Mouse (Mus musculus) forebrain, embryonic 15.5 days (tissue): ENCODE measurements around the gene Arpc4. TPM values are rescaled to one million over a fixed set of nuclear protein-coding genes. Genes with fewer than 3 reads are reported as not detected.

Experiments used
- ATAC-seq: fragments of 200-750 bp; cut with Nextera tagmentation; replicated peaks from 2 replicates; pipeline ENCODE4 v1.8.0; 2017; ENCODE audit warnings: mild to moderate bottlenecking, moderate TSS enrichment, moderate library complexity
- H3K27ac ChIP-seq: fragments of 300-500 bp; sonication (generic); replicated peaks from 2 replicates; pipeline ENCODE4 v1.5.1; 2015; ENCODE audit warnings: mild to moderate bottlenecking, inconsistent platforms
- H3K27me3 ChIP-seq: fragments of 300-500 bp; sonication (generic); 2 replicates; pipeline ENCODE4 v1.6.1; 2015; ENCODE audit warnings: inconsistent platforms
- H3K36me3 ChIP-seq: fragments of 300-500 bp; sonication (generic); 2 replicates; pipeline ENCODE4 v1.6.1; 2015; ENCODE audit warnings: mild to moderate bottlenecking, inconsistent platforms
- H3K4me1 ChIP-seq: fragments of 300-500 bp; sonication (generic); 2 replicates; pipeline ENCODE4 v1.6.1; 2015; ENCODE audit warnings: inconsistent platforms
- H3K4me2 ChIP-seq: fragments of 300-500 bp; sonication (generic); replicated peaks from 2 replicates; pipeline ENCODE4 v1.6.1; 2015; ENCODE audit warnings: mild to moderate bottlenecking, inconsistent platforms
- H3K4me3 ChIP-seq: fragments of 300-500 bp; sonication (generic); 2 replicates; pipeline ENCODE4 v1.5.1; 2015; ENCODE audit warnings: mild to moderate bottlenecking, inconsistent platforms
- H3K9ac ChIP-seq: fragments of 300-500 bp; sonication (generic); replicated peaks from 2 replicates; pipeline ENCODE4 v1.6.1; 2015; ENCODE audit warnings: mild to moderate bottlenecking, inconsistent platforms
- H3K9me3 ChIP-seq: fragments of 300-500 bp; sonication (generic); 2 replicates; pipeline ENCODE4 v1.6.1; 2016; ENCODE audit warnings: inconsistent platforms
- WGBS: fragments of 180-500 bp; shearing (Covaris S2); methylation state at CpG from one replicate; pipeline ENCODE4 v1.1.7; 2015; ENCODE audit warnings: mixed read lengths; 5-methylcytosine and 5-hydroxymethylcytosine counted together
- polyA plus RNA-seq: library from polyadenylated mRNA; unstranded; fragments of >200 nt; fragmentation: Nextera tagmentation; extraction: Ambion mirVana; gene quantifications from 2 replicates; pipeline ENCODE4 v1.2.1, GENCODE M21; 2015

The Arpc4 gene
- polyA plus RNA-seq, 1 experiment from 2014 or later: 428 TPM

GRCm38 (mm10) chr6:113367574-113367973 is 10.3 kb upstream of the Arpc4 start:
- ATAC-seq: no peak
- Histone ChIP-seq H3K9ac (no peak overlapping the region), H3K4me1 (no peaks in the 10 kb centered on the region), H3K4me2 (no peak overlapping the region), H3K27me3 (no peaks in the 10 kb centered on the region), H3K4me3 (no peak overlapping the region), H3K36me3 (peaks cover 55% of the 10 kb centered on the region), H3K9me3 (no peaks in the 10 kb centered on the region), H3K27ac (no peak overlapping the region)
- 93% methylated on average over 1 of the region's 1 CpGs for WGBS

DNA sequence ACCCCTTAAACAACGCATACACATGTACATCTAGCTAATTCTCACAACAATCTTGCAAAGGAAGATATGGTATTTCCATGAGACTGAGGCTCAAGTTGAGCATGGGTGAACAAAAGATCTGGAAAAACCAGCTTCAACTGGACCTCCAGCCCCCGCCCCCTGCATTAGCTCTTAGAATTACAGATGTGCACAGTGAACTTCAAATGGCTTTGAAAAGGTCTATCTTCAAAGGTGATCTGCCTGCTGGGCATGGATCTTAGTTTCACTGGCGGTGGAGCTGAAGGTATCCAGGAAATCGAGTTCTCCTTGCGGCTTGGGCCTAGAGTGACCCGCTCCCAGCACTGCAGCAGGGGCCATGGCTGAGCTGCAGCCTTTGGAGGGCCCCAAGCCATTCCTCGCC is 9.8 kb upstream of the Arpc4 start:
- 88% methylated on average over 7 of the region's 7 CpGs for WGBS
- H3K27ac ChIP-seq: no peak overlapping the region
- ATAC-seq: no peak

GRCm38 (mm10) chr6:113368577-113368976 is 9.3 kb upstream of the Arpc4 start:
- peaks cover 65% of the 10 kb centered on the region for H3K36me3 ChIP-seq
- H3K4me3 ChIP-seq: no peak overlapping the region
- WGBS: 70% methylated on average over 5 of the region's 5 CpGs

More for the DNA sequence above, 9.8 kb upstream of the Arpc4 start:
- H3K4me1 ChIP-seq: no peaks in the 10 kb centered on the region
- peaks cover 61% of the 10 kb centered on the region for H3K36me3 ChIP-seq
- H3K9me3 ChIP-seq: no peaks in the 10 kb centered on the region
- H3K9ac ChIP-seq: no peak overlapping the region
- H3K4me2 ChIP-seq: no peak overlapping the region
- no peaks in the 10 kb centered on the region for H3K27me3 ChIP-seq
- no peak overlapping the region for H3K4me3 ChIP-seq

GRCm38 (mm10) chr6:113370194-113370929 is 7.6 kb upstream of the Arpc4 start:
- peaks cover 83% of the 10 kb centered on the region for H3K36me3 ChIP-seq
- no peaks in the 10 kb centered on the region for H3K9me3 ChIP-seq
- no peak overlapping the region for H3K27ac ChIP-seq
- ATAC-seq: no peak
- H3K4me3 ChIP-seq: no peak overlapping the region
- 93% methylated on average over 20 of the region's 20 CpGs for WGBS
- H3K4me2 ChIP-seq: no peak overlapping the region
- no peaks in the 10 kb centered on the region for H3K4me1 ChIP-seq
- H3K9ac ChIP-seq: no peak overlapping the region
- H3K27me3 ChIP-seq: no peaks in the 10 kb centered on the region

More at GRCm38 (mm10) chr6:113368577-113368976, 9.3 kb upstream of the Arpc4 start:
- H3K9me3 ChIP-seq: no peaks in the 10 kb centered on the region
- H3K27ac ChIP-seq: no peak overlapping the region
- ATAC-seq: no peak
- H3K9ac ChIP-seq: no peak overlapping the region
- no peaks in the 10 kb centered on the region for H3K4me1 ChIP-seq
- no peaks in the 10 kb centered on the region for H3K27me3 ChIP-seq
- H3K4me2 ChIP-seq: no peak overlapping the region

GRCm38 (mm10) chr6:113373491-113373890 is 4.4 kb upstream of the Arpc4 start:
- peaks cover 72% of the 10 kb centered on the region for H3K36me3 ChIP-seq

DNA sequence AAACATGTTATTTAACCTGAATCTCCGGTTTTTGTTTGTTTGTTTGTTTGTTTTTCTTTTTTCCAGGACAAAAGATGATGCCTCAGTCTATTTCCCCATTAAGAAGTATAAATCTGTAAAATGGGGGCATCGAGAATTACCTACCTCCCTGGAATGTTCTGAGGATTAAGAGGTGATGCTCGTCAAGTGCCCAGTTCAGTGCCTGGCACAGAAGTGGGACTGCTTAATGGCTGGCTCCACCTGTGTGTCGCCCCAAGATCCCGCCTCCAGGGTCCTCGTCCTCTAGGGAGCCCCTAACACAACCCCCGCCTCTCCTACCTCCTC is 781 bp upstream of the Arpc4 start:
- ATAC-seq: no peak
- H3K27ac ChIP-seq: peak overlapping the region; percentile 93
- peak overlapping the region; percentile 92 for H3K4me3 ChIP-seq
- peak overlapping the region; percentile 92 for H3K4me2 ChIP-seq
- peaks cover 54% of the 10 kb centered on the region for H3K36me3 ChIP-seq
- no peaks in the 10 kb centered on the region for H3K9me3 ChIP-seq
- 9% methylated on average over 7 of the region's 7 CpGs for WGBS
- H3K27me3 ChIP-seq: no peaks in the 10 kb centered on the region
- H3K4me1 ChIP-seq: peaks cover 28% of the 10 kb centered on the region
- peak overlapping the region; percentile 91 for H3K9ac ChIP-seq

More at GRCm38 (mm10) chr6:113373491-113373890, 4.4 kb upstream of the Arpc4 start:
- WGBS: 96% methylated on average over 4 of the region's 4 CpGs
- Histone ChIP-seq H3K9me3 (no peaks in the 10 kb centered on the region), H3K27me3 (no peaks in the 10 kb centered on the region), H3K27ac (no peak overlapping the region), H3K9ac (no peak overlapping the region), H3K4me2 (no peak overlapping the region), H3K4me3 (no peak overlapping the region), H3K4me1 (peaks cover 14% of the 10 kb centered on the region)
- no peak for ATAC-seq

DNA sequence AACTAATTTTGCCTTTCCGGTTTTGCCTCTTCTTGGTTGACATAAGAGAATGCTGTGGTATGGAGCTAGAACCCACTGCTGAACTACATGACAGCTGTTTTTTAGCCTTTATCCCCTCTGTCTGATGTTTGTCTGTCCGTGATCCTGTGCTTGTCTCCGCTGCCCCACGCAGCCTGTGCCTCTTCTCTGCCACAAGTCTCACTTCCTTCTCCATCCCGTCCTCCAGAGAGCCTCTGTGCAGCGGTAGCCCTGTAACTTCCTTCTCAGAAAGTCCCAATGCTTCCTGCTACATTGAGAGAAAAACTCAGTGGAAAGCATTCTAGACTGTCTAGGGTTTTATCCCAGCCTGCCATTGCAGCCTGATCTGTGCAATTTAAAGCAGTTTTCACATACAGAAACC is 1.3 kb downstream of the Arpc4 start:
- Histone ChIP-seq H3K36me3 (peaks cover 49% of the 10 kb centered on the region), H3K4me1 (peaks cover 28% of the 10 kb centered on the region), H3K9ac (no peak overlapping the region), H3K27ac (no peak overlapping the region), H3K4me2 (peak overlapping the region; percentile 92), H3K27me3 (no peaks in the 10 kb centered on the region), H3K4me3 (peak overlapping the region; percentile 92; the same call in 1 of the 2 replicates), H3K9me3 (no peaks in the 10 kb centered on the region)
- 91% methylated on average over 6 of the region's 6 CpGs for WGBS
- no peak for ATAC-seq

- Histone ChIP-seq H3K27me3 (no peaks in the 10 kb centered on the region), H3K4me2 (no peak overlapping the region), H3K9ac (no peak overlapping the region), H3K4me1 (peaks cover 28% of the 10 kb centered on the region), H3K9me3 (no peaks in the 10 kb centered on the region), H3K36me3 (peaks cover 49% of the 10 kb centered on the region), H3K4me3 (no peak overlapping the region), H3K27ac (no peak overlapping the region)
- ATAC-seq: no peak
- 95% methylated on average over 11 of the region's 11 CpGs for whole genome bisulfite sequencing
Measured at GRCm38 (mm10) chr6:113380480-113380879, 2.6 kb downstream of the Arpc4 start.

DNA sequence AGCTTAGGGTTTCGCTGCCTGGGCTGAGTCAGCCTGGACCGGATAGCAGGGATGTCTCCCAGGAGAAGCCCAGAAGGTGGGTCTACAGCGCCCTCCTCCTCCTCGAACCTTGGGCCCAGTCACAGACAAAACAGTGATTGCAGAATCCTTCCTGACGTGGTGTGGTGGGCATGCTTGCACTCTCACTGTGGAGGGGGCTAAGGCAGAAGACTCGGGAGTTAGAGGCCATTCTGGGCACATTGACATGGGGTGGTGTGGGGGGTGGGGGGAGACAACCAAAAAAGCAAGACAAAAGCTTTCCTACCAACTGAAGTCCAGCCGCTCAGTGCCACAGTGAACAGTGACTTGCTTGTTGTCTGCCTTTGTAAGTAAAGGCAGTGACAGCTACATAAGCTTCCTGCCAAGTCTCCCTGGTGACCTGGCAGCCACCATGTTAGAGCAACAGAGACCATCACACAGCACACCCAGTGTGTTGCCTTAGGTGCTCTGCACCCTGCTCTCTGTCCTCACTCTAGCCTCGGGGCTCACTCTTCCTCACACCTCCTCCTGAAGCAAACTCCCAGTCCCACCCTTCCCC is 6.5 kb downstream of the Arpc4 start:
- H3K27me3 ChIP-seq: no peaks in the 10 kb centered on the region
- H3K36me3 ChIP-seq: peaks cover 83% of the 10 kb centered on the region
- peaks cover 5% of the 10 kb centered on the region for H3K4me1 ChIP-seq
- no peak for ATAC-seq
- H3K9ac ChIP-seq: no peak overlapping the region
- H3K4me2 ChIP-seq: no peak overlapping the region
- no peak overlapping the region for H3K4me3 ChIP-seq
- H3K27ac ChIP-seq: no peak overlapping the region
- WGBS: 86% methylated on average over 8 of the region's 8 CpGs
- no peaks in the 10 kb centered on the region for H3K9me3 ChIP-seq

DNA sequence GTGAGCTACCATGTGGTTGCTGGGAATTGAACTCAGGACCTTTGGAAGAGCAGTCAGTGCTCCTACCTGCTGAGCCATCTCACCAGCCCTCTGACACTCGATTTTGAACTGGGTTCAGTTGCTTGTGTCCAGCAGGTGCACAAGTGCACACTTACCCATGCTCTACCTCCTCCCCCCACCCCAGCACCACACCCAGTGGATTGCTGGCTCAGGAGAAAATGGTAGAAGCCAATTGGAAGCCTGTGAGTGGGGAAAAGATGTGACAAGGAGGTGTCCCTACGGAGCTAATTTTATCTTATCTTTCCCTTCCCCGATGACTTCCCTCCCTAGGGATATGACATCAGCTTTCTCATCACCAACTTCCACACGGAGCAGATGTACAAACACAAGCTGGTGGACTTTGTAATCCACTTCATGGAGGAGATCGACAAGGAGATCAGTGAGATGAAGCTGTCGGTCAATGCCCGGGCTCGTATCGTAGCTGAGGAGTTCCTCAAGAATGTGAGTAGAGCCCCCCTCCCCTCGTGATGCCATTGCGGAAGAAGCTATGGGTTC is 7.3 kb downstream of the Arpc4 start:
- 90% methylated on average over 11 of the region's 11 CpGs for WGBS
- no peak overlapping the region for H3K9ac ChIP-seq
- H3K4me2 ChIP-seq: no peak overlapping the region
- peaks cover 90% of the 10 kb centered on the region for H3K36me3 ChIP-seq
- no peak overlapping the region for H3K27ac ChIP-seq
- ATAC-seq: no peak
- no peak overlapping the region for H3K4me3 ChIP-seq
- no peaks in the 10 kb centered on the region for H3K4me1 ChIP-seq
- no peaks in the 10 kb centered on the region for H3K9me3 ChIP-seq
- no peaks in the 10 kb centered on the region for H3K27me3 ChIP-seq

DNA sequence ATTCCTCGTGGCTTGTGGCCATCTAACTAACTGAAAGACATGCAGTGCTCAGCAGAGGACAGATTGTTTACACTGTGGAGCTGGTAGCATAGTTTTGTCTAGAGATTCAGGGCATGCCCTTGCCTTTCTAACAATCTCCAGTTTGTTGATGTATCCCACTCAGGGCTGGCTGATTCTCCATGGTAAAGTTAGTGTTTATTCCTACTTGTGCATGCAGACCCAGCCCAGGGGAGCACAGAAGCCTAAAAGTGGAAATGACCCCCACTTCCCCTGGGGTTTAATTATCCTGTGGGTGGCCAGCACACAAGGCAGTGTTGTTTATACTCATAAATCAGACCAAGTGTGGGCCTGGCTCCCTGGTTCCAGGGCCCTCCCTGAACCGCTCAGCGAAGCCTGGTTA is 8.1 kb downstream of the Arpc4 start:
- no peak overlapping the region for H3K4me2 ChIP-seq
- H3K9ac ChIP-seq: no peak overlapping the region
- no peaks in the 10 kb centered on the region for H3K27me3 ChIP-seq
- H3K4me1 ChIP-seq: no peaks in the 10 kb centered on the region
- H3K9me3 ChIP-seq: no peaks in the 10 kb centered on the region
- H3K4me3 ChIP-seq: no peak overlapping the region
- H3K36me3 ChIP-seq: peaks cover 88% of the 10 kb centered on the region
- ATAC-seq: no peak
- WGBS: 90% methylated on average over 3 of the region's 3 CpGs
- H3K27ac ChIP-seq: no peak overlapping the region

- WGBS: 75% methylated on average over 8 of the region's 8 CpGs
- peaks cover 14% of the 10 kb centered on the region for H3K4me1 ChIP-seq
- no peaks in the 10 kb centered on the region for H3K27me3 ChIP-seq
- H3K4me2 ChIP-seq: no peak within 1 kb of the TSS
- H3K36me3 ChIP-seq: peaks cover 64% of the 10 kb centered on the region
- no peaks in the 10 kb centered on the region for H3K9me3 ChIP-seq
- no peak within 1 kb of the TSS for H3K9ac ChIP-seq
- no peak for ATAC-seq
- no peak within 1 kb of the TSS for H3K27ac ChIP-seq
- no peak within 1 kb of the TSS for H3K4me3 ChIP-seq
Measured at GRCm38 (mm10) chr6:113388960-113389359, 11.0 kb downstream of the Arpc4 start, which contains the start of gene Ttll3. TSS of gene Ttll3 (plus strand) at chr6:113389260.
